Mouse (Mus musculus) kidney, adult 10 weeks (tissue): ENCODE data around the gene Wdr27. TPM values are rescaled to one million over a fixed set of nuclear protein-coding genes. Genes with fewer than 3 reads are reported as not detected.

ENCODE experiments used
- polyA plus RNA-seq: library from polyadenylated mRNA; stranded (reverse); fragments of 350-450 nt; fragmentation: Illumina TruSeq; extraction: RNeasy Lipid Tissue Mini Kit (QIAGEN cat#74804); gene quantifications from one replicate; pipeline ENCODE4 v1.2.3, GENCODE M21; 2014; ENCODE audit warnings: low read depth, low replicate concordance

Gene Wdr27
- 2.1 TPM for polyA plus RNA-seq

GRCm38 (mm10) chr17:14943009-14943728, at the start of gene Wdr27, which contains the start of gene 1600012H06Rik:
TSS of gene Wdr27 (minus strand) at chr17:14943158.
TSS of gene 1600012H06Rik (plus strand) at chr17:14943184.

GRCm38 (mm10) chr17:14978362-14979038, 35.5 kb upstream of the Wdr27 start, which contains the start of the genes 9030025P20Rik and Gm3417:
TSS of gene 9030025P20Rik (plus strand) at chr17:14978468.
TSS of gene Gm3417 (minus strand) at chr17:14978790.

DNA sequence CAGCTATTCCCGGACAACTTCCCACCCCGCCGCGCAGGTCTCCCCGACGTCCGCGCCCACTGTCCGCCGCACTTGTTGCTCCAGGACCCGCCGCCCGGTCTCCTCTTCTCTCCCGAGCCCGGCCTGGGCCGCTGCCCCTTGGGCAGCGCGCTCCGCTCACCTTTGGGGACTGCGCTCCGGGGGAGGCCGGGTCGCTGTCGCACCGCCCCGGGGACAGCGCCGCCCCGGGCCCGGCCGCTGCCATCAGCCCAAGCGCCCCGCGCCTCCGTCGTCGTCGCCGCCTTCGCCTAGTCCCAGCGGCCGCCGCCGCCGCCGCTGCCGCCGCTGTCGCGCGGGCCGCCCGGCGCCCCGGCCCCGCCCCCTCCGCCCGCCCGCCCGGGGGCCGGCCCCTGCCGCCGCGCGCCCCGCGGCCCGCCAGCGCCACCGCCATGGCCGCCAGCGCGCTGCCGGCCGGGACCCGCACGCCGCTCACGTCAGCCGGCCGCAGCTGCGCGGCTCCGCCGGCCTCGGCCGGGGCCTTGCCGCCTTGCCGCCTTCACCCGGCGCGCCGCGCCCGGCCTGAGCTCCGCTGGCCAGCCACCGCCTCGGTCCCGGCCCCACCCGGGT, 18.1 kb upstream of the Wdr27 start, which contains the start of gene Phf10:
Gene Phf10 (minus strand): TSS at position 323 of the 606 bp plus-strand sequence.

Other genes starting within 250 kb of the Wdr27 start
- 2.7 TPM for gene Thbs2, start 248.9 kb downstream of the Wdr27 start, polyA plus RNA-seq
- gene 1600012H06Rik, start within 50 bp of the Wdr27 start, polyA plus RNA-seq: 80.4 TPM
- gene Phf10, start 18.1 kb upstream of the Wdr27 start, polyA plus RNA-seq: 91.2 TPM
- 7.0 TPM for gene 9030025P20Rik, start 35.3 kb upstream of the Wdr27 start, polyA plus RNA-seq
- gene Gm3417, start 35.6 kb upstream of the Wdr27 start, polyA plus RNA-seq: not detected
- gene Gm3435, start 67.0 kb upstream of the Wdr27 start, polyA plus RNA-seq: 7.9 TPM
- 31.0 TPM for gene Ermard, start 98.0 kb upstream of the Wdr27 start, polyA plus RNA-seq
- gene Tcte3, start 98.3 kb upstream of the Wdr27 start, polyA plus RNA-seq: 6.3 TPM
- gene Gm3448, start 98.4 kb upstream of the Wdr27 start, polyA plus RNA-seq: 2.4 TPM